ENCODE assay signal across 9 mouse cellular contexts in genomic region chr12:73538139-73538508, GRCm38 (mm10). TPM values are rescaled to one million over a fixed set of nuclear protein-coding genes. Genes with fewer than 3 reads are reported as not detected.
DNase-seq lines count a peak whose midpoint lies in the region; ATAC-seq and TF ChIP-seq lines count a peak whose summit lies in the region.
"Not testable (repeated sequence)": the region's sequence is repeated elsewhere in the genome, so short reads cannot be mapped to it uniquely, and the experiment has no call there.
"Had no signal": no experiment of that assay in that cellular context is flagged by ENCODE, and none has a peak within 500 bp of the region (broad histone marks: within the 10 kb centered on the region; RNA-seq: fewer than 3 reads in every experiment).

No protein-coding gene starts in this region.

- not testable (repeated sequence) for H3K9ac ChIP-seq in ES-Bruce4 (ENCODE audit: low read depth, poor library complexity, severe bottlenecking); forebrain, embryonic 12.5 days; intestine, embryonic 15.5 days; limb, embryonic 12.5 days (replicated peaks); liver, embryonic 16.5 days (ENCODE audit: low read depth, low read length); midbrain, embryonic 11.5 days (ENCODE audit: low read length)
- 0 out of 2 replicates have a peak overlapping the region, but pooled peaks have one; percentile 20 for H3K9ac ChIP-seq in heart, embryonic 15.5 days

- TF ChIP-seq POLR2A in ES-Bruce4 (IDR thresholded peaks at IDR 0.05; ENCODE audit: insufficient read depth, low read length); testis, adult 2 months (IDR thresholded peaks at IDR 0.05; ENCODE audit: control insufficient read depth, low read depth, low read length): not testable (repeated sequence)

- not testable (repeated sequence) for H3K27ac ChIP-seq in ES-Bruce4 (ENCODE audit: insufficient read depth, low read length); forebrain, embryonic 12.5 days; heart, embryonic 15.5 days; intestine, embryonic 15.5 days; limb, embryonic 12.5 days; midbrain, embryonic 11.5 days (ENCODE audit: low read depth, low read length); testis, adult 2 months (ENCODE audit: control insufficient read depth, insufficient read depth, low read depth, low read length)
- peak overlapping the region; percentile 26; the same call in 1 of the 2 replicates for H3K27ac ChIP-seq in liver, embryonic 16.5 days (ENCODE audit: low read length)

- peak overlapping the region; percentile 32; the same call in 1 of the 2 replicates for H3K4me3 ChIP-seq in ES-Bruce4 (ENCODE audit: low read depth, low read length)
- not testable (repeated sequence) for H3K4me3 ChIP-seq in forebrain, embryonic 12.5 days (replicated peaks); limb, embryonic 12.5 days (replicated peaks); midbrain, embryonic 11.5 days (ENCODE audit: low read depth, low read length)
- H3K4me3 ChIP-seq in heart, embryonic 15.5 days = peak overlapping the region; percentile 33
- peak overlapping the region; percentile 5; the same call in 1 of the 2 replicates for H3K4me3 ChIP-seq in intestine, embryonic 15.5 days (replicated peaks)
- H3K4me3 ChIP-seq in liver, embryonic 16.5 days (ENCODE audit: low read depth, low read length) = peak overlapping the region; percentile 45
- peak overlapping the region; percentile 18; the same call in 1 of the 2 replicates for H3K4me3 ChIP-seq in testis, adult 2 months (ENCODE audit: control insufficient read depth, low read depth, low read length)

- not testable (repeated sequence) for H3K4me1 ChIP-seq in ES-Bruce4 (ENCODE audit: control insufficient read depth, insufficient read depth, low read length); forebrain, embryonic 12.5 days; heart, embryonic 15.5 days (replicated peaks); intestine, embryonic 15.5 days (replicated peaks); liver, embryonic 16.5 days (ENCODE audit: control insufficient read depth, low read depth, low read length); midbrain, embryonic 11.5 days (ENCODE audit: control insufficient read depth, insufficient read depth, low read length); testis, adult 2 months (ENCODE audit: control insufficient read depth, insufficient read depth, low read length)
- peaks cover 36% of the 10 kb centered on the region for H3K4me1 ChIP-seq in limb, embryonic 12.5 days (replicated peaks)

- TF ChIP-seq CTCF in ES-Bruce4 (IDR thresholded peaks at IDR 0.05; ENCODE audit: low read depth, low read length); testis, adult 2 months (IDR thresholded peaks at IDR 0.05; ENCODE audit: control insufficient read depth, insufficient read depth, insufficient replicate concordance, low read depth, low read length): not testable (repeated sequence)

- H3K9me3 ChIP-seq in ES-Bruce4 (replicated peaks; ENCODE audit: control insufficient read depth, insufficient read depth, low read length, poor library complexity, severe bottlenecking); forebrain, embryonic 12.5 days; heart, embryonic 15.5 days (replicated peaks); intestine, embryonic 15.5 days; limb, embryonic 12.5 days; liver, embryonic 16.5 days (replicated peaks; ENCODE audit: control insufficient read depth, low read length); midbrain, embryonic 11.5 days (ENCODE audit: control insufficient read depth, low read length): not testable (repeated sequence)

- not testable (repeated sequence) for DNase-seq in midbrain, embryonic 11.5 days (ENCODE audit: low spot score, missing footprints)

- not testable (repeated sequence) for H3K36me3 ChIP-seq in ES-Bruce4 (ENCODE audit: control insufficient read depth, insufficient read depth, low read length, poor library complexity, severe bottlenecking); forebrain, embryonic 12.5 days (replicated peaks); heart, embryonic 15.5 days; intestine, embryonic 15.5 days; limb, embryonic 12.5 days; liver, embryonic 16.5 days (ENCODE audit: control insufficient read depth, insufficient read depth); midbrain, embryonic 11.5 days (ENCODE audit: control insufficient read depth, insufficient read depth, low read length); testis, adult 2 months (ENCODE audit: control insufficient read depth, insufficient read depth, low read length)

- H3K4me2 ChIP-seq in forebrain, embryonic 12.5 days = peak overlapping the region; percentile 17; the same call in 1 of the 2 replicates
- H3K4me2 ChIP-seq in heart, embryonic 15.5 days = peak overlapping the region; percentile 56
- H3K4me2 ChIP-seq in intestine, embryonic 15.5 days (replicated peaks) = peak overlapping the region; percentile 46
- H3K4me2 ChIP-seq in limb, embryonic 12.5 days = 0 out of 2 replicates have a peak overlapping the region, but pooled peaks have one; percentile 15
- H3K4me2 ChIP-seq in liver, embryonic 16.5 days (ENCODE audit: low read depth, low read length) = peak overlapping the region; percentile 51
- H3K4me2 ChIP-seq in midbrain, embryonic 11.5 days = peak overlapping the region; percentile 10; the same call in 1 of the 2 replicates

- 62% methylated on average over 3 of the region's 3 CpGs for WGBS in forebrain, embryonic 12.5 days
- WGBS in heart, embryonic 15.5 days = 33% methylated on average over 3 of the region's 3 CpGs
- WGBS in intestine, embryonic 15.5 days = 47% methylated on average over 3 of the region's 3 CpGs
- 46% methylated on average over 3 of the region's 3 CpGs for WGBS in limb, embryonic 12.5 days
- WGBS in liver, embryonic 16.5 days (ENCODE audit: insufficient replicate concordance) = 34% methylated on average over 3 of the region's 3 CpGs
- WGBS in midbrain, embryonic 11.5 days = 53% methylated on average over 3 of the region's 3 CpGs

- TF ChIP-seq EP300 in ES-Bruce4 (IDR thresholded peaks at IDR 0.05; ENCODE audit: insufficient read depth, low read depth, low read length) = not testable (repeated sequence)

- not testable (repeated sequence) for ATAC-seq in forebrain, embryonic 12.5 days (ENCODE audit: low FRiP score); heart, embryonic 15.5 days (replicated peaks; ENCODE audit: insufficient number of reproducible peaks, insufficient read depth, low FRiP score, low read depth); limb, embryonic 12.5 days (ENCODE audit: insufficient number of reproducible peaks, insufficient read depth, low FRiP score, low TSS enrichment, low read depth); midbrain, embryonic 11.5 days (ENCODE audit: low FRiP score)
- ATAC-seq in intestine, embryonic 15.5 days = peak; percentile 55
- peak; percentile 32 for ATAC-seq in liver, embryonic 16.5 days (ENCODE audit: low read depth)

- not testable (repeated sequence) for H3K27me3 ChIP-seq in ES-Bruce4 (ENCODE audit: control insufficient read depth, insufficient read depth, low read length, poor library complexity, severe bottlenecking); intestine, embryonic 15.5 days (replicated peaks); liver, embryonic 16.5 days (ENCODE audit: control insufficient read depth, insufficient read depth, low read depth, low read length); midbrain, embryonic 11.5 days (ENCODE audit: control insufficient read depth, insufficient read depth, low read length); testis, adult 2 months (ENCODE audit: control insufficient read depth, insufficient read depth, low read length)
- H3K27me3 ChIP-seq in forebrain, embryonic 12.5 days = peaks cover 32% of the 10 kb centered on the region
- H3K27me3 ChIP-seq in heart, embryonic 15.5 days = peaks cover 21% of the 10 kb centered on the region
- peaks cover 12% of the 10 kb centered on the region; the same call in 1 of the 2 replicates for H3K27me3 ChIP-seq in limb, embryonic 12.5 days

RNA-seq across cellular contexts. Expression of gene Tmem30b, which starts 8.1 kb away (rescaled TPM):
- 13.5 and 14.7 TPM in 2 replicates for polyA plus RNA-seq in ES-Bruce4 (2011; ENCODE audit: insufficient read depth, insufficient read length, low read depth, missing spikeins)
- polyA plus RNA-seq in forebrain, embryonic 12.5 days (2016; fragmentation: Nextera tagmentation; extraction: Ambion mirVana) = 2.2 and 3.1 TPM in 2 replicates
- 0.52 and 3.7 TPM in 2 replicates for polyA plus RNA-seq in heart, embryonic 15.5 days (2015; fragmentation: Nextera tagmentation; extraction: Ambion mirVana)
- polyA plus RNA-seq in intestine, embryonic 15.5 days (2015; fragmentation: Nextera tagmentation; extraction: Ambion mirVana) = 63.4 and 67.5 TPM in 2 replicates
- polyA plus RNA-seq in limb, embryonic 12.5 days (2016; fragmentation: Nextera tagmentation; extraction: Ambion mirVana) = 21.4 and 27.9 TPM in 2 replicates
- 12.9 and 14.4 TPM in 2 replicates for polyA plus RNA-seq in liver, embryonic 16.5 days (2015; fragmentation: Nextera tagmentation; extraction: Ambion mirVana)
- polyA plus RNA-seq in midbrain, embryonic 11.5 days (2014; fragmentation: Nextera tagmentation; extraction: Ambion mirVana) = 0.92 and 1.8 TPM in 2 replicates
- 0.17 and 1.2 TPM in 2 replicates for polyA plus RNA-seq in testis, adult 2 months (2012; rRNA removed)
- polyA plus RNA-seq: activated CD4-positive, CD25-positive, alpha-beta regulatory T cell, adult 4 months had no signal

RNA-seq across cellular contexts. Expression of gene Prkch, which starts 46.5 kb away (rescaled TPM):
- polyA plus RNA-seq in ES-Bruce4 (2011; ENCODE audit: insufficient read depth, insufficient read length, low read depth, missing spikeins) = 1.5 and 1.8 TPM in 2 replicates
- polyA plus RNA-seq in forebrain, embryonic 12.5 days (2016; fragmentation: Nextera tagmentation; extraction: Ambion mirVana) = 4.6 and 6.0 TPM in 2 replicates
- polyA plus RNA-seq in heart, embryonic 15.5 days (2015; fragmentation: Nextera tagmentation; extraction: Ambion mirVana) = 11.3 and 15.8 TPM in 2 replicates
- 7.3 and 7.7 TPM in 2 replicates for polyA plus RNA-seq in intestine, embryonic 15.5 days (2015; fragmentation: Nextera tagmentation; extraction: Ambion mirVana)
- polyA plus RNA-seq in limb, embryonic 12.5 days (2016; fragmentation: Nextera tagmentation; extraction: Ambion mirVana) = 10.3 and 11.2 TPM in 2 replicates
- polyA plus RNA-seq in liver, embryonic 16.5 days (2015; fragmentation: Nextera tagmentation; extraction: Ambion mirVana) = 1.4 and 1.6 TPM in 2 replicates
- polyA plus RNA-seq in midbrain, embryonic 11.5 days (2014; fragmentation: Nextera tagmentation; extraction: Ambion mirVana) = 6.1 and 6.6 TPM in 2 replicates
- polyA plus RNA-seq in testis, adult 2 months (2012; rRNA removed) = 1.6 and 1.7 TPM in 2 replicates
